Mouse (Mus musculus) thymus, postnatal 14 days (tissue): ENCODE measurements around the gene Mgat5.

ENCODE experiments used
- DNase-seq: peaks from one replicate; pipeline ENCODE4 v3.0.0; 2021

Mgat5 gene

DNA sequence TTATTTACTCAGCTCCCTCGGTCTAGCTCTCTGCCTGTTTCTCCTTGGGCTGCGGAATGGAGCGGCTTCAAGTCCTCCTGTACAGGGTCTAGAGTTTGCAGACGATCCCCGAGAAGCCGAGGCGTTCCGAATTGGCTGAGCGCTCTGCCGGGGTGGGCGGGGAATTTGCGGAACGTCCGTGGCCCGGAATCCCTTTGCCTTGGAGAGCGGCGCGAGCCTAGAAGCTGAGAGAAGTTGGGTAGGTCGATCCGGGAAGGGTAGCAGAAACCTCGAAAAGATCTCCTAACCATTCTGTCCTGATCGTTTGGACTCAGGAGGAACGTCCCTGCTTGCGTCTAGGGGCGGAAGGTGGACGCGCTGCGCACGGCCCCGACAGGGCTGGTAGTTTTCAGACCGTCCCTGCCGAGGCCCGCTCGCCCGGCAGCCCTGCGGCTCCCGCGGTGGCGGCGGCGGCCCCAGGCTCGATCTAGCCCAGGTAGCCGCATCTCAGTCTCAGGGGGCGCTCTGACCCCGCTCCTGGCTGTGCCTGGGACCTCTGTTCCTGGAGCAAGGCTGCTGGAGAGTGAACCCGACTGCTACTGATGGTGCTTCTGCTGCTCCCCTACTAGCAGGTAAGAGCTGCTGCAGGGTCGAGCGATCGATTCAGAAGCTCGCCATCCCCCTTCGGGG, at the start of gene Mgat5:
Mgat5 (plus strand) TSS at position 199 of the 669 bp plus-strand sequence.
- DNase-seq: peak; percentile 95

DNA sequence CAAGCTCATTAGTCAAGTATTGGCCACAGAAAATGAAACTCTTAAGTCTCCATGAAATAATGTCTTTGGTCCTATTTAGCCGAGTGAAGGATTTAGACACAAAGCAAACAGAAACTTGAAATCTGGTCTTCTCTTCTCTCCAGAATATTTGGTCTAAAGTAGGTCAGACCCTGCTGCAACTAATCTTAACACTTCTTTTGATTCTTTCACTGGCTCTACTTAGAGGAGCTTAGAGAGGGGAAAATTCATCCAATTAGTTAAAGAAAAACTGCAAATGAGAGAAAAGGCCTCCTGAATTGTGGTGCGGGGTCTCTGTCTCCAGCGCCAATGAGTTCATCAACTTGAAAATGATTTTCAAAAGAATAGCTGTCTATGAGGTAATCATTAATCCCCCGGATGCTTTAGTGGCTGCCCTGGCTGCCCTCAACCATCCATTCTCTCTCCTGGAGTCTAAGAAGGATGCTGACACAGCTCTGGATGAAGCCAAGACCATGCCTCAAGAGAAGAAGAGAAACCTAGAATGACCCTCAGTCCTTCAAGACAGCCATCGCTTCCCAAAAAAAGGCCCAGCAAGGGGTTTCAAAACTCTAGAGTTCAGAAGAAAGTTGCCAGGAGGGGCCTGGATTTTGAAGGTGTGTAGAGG, 44.6 kb upstream of the Mgat5 start:
- no peak for DNase-seq

DNA sequence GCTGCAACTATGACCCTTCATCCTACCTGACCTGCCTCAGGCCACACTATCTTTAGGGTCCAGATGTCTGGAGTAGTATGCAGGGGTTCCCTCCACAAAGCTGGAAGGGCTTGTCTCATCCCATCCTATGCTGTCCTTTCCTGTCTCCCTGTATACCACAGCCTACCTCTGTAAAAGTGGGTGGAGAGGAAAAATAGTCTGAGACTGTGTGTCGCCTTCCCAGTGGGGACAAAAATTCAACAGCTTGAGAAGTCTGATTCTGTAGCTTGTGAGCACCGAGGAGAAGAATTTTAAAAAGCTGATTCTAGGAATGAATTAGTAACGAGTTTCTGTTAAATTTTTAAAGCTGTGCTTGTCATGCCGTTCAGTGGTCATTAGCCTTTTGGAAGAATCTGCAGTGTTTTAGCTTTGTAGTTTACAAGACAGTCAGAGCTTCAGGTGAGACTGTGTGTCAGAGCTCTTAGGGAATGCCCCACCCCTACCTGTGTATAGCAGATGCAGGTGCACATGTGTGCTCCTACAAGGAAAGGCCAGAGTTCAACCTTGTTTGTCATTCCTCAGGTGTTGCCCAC, 40.1 kb upstream of the Mgat5 start:
- no peak for DNase-seq

DNA sequence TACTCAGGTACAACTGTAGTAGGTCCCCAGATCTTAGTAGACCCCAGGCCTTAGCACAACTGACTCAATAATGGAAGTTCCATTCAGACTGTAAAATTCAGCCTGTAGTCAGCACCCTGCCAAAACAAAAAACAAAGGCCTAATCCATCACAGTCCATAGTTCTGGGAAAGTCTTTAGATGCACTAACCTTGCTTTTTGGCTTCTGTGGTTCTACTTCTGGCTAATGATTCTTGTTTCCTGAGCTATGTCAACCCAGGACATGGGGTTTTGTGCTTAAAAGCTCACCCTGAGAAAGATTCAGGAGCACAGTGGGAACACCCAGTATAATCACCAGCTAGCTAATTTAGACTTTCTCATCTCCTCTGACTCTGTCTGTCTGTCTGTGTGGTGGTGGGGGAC, 38.3 kb upstream of the Mgat5 start:
- DNase-seq: no peak

DNA sequence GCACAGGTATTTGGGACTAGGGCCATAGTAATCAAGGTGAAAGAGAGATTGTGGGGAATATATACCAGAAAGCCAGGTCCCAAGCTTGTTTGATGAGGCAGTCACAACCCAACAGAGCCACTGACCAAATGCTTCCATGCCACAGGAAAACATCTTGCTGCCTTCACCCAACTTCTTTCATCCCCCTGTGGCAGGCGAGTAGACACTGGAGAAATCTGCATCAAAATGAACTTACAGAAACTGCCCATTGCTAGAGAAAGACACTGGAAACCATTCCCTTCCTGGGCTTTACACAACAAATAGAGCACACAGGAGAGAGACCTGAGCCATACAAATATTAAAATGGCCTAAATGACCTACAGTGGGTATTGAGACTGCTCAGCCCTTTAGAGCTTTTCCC, 37.2 kb upstream of the Mgat5 start:
- no peak for DNase-seq

DNA sequence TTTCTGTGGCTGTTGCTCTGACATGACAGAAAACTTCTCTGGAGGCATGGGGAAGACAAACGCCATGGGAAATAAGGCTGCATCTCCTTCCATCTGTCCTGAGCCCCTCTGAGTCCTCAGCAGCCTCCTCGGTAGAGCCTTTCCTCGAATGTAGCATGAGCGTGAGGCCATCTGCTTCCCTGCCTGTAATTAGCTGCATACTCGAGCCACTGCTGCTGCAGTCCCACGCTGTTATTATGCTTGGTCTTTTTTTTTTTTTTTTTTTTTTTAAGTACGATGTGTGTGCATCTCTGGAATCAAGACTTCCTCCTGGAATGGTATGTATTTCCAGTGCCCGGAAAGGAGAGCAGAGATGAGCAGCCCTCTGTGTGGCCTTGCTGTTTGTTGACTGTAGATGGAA, 36.6 kb upstream of the Mgat5 start:
- DNase-seq: no peak

DNA sequence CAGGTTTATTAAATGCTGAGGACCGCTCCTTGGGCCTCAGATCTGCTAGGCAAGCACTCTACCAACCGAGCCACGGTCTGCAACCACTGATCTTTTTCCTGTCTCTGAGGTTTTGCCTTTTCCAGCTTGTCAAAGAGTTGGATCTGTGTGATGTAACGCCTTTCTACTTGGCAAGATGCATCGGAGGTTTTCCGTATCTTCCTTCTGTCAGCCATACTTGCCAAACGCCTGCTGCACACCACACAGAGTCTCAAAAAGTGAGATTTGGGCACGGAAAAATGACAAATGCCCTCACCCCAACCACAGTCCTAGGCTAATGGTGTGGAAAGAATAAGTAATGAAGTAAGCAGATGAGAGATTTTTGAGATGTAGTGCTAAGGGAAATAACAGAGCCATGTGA, 35.3 kb upstream of the Mgat5 start:
- DNase-seq: no peak

DNA sequence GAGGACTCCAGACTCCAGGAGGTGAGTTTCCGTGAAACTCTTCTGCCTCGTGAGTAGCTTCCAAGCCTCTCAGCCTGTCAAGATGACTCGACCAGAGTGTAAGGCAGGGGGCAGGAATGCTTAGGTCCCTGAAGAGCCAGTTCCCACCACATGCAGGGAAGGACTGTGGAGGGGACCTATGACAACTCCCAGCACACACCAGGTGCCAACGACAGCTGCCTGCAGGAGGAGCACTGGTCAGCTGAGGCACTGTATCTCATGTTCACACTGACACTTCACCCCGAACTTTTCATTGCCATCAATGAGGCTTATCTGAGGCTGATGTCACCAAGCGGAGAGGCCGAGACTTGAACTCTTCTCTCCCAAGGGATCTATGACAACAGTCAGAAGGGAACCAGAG, 33.5 kb upstream of the Mgat5 start:
- no peak for DNase-seq

DNA sequence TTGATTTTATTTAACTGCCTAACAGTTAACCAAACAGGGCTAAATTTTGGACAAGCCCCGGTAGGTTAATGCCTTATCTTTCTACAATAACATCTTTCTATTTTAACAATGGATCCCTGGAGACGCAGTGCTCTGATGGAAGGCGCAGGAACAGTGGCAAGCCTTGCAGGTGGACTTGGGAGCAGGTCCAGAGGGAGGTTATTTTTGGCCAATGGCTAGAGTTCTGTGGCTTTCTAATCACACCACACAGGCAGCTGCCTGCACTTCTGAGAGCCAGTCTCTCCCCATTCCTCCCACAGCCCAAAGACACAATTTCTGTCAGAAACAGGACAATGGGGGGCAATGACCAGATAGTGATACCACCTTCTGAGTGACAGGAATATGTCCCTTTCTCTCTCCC, 31.4 kb upstream of the Mgat5 start:
- no peak for DNase-seq

DNA sequence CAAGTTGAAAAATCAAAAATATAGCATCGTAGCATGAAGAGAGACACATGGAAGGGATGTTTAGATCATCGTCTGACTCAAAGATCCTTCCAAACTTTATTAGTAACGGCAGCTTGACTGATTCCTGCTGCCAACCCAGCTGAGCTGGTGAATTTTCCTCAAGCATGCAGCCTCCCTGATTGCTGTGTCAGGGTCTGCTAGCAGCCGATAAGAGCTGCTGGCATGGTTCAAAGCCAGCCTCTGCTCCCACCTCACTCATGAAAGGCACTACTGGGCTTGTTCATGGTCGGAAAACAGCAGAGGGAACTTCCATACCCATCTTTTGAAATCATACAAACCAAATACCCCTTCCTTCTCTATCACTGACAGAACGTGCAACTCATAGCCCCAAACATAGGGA, 12.4 kb upstream of the Mgat5 start:
- DNase-seq: no peak

DNA sequence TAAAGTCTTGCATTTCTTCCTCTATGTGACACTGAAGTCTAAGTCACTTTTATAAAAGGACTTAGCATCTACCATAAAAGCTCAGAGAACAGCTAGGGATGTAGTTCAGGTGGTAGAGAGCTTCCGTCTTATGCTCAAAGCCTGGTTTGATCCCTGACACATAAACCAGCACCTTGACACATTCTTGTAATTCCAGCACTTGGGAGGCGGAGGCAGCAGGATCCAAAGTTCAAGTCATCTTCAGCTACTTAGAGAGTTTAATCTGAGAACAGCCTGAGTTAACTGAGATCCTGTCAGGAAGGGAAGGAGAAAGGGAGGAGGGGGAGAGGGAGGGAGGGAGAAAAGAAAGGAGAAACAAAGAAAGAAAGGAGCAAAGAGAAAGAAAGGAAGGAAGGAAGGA, 5.6 kb upstream of the Mgat5 start:
- no peak for DNase-seq

DNA sequence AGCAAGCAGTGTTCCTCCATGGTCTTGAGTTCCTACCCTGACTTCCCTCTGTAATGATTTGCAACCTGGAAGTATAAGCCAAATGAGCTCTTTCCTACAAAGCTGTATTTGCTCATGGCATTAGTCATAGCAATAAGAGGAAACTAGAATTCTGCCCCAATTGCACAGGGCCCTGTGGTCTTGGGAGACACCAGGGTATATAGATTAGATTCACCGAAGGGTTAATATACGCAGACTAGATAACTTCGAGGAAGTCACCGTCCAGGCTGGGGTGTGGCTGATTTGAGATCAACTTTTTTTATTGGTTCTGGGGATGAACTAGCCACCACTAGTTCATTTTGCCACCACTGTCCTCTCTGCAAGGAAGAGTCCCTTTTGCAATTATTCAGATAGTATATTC, 2.5 kb upstream of the Mgat5 start:
- DNase-seq: no peak

DNA sequence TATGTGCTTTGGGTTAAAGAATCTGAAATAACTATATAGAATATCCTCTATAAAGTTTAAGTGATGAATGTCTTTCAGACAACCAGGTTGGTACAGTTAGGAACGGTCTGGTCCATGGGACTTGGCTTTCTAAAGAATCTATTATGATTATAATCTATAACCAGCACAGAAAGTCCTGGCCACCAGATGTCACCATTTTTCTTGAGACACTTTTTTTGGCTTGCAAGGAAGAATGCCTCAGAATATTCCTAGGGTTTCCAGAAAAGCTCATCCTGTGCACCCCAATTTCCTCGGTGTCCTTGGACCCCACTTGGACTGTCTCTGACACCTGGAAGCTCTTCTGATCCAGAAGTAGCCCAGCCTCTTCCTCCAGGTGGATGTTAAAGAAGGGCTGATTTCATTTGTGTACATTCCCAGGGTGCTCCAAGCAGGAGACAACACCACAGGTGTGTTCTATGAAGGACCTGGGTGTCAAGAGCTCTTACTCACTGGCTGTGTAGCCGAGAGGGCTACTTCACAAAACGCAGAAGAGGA, 1.5 kb upstream of the Mgat5 start:
- DNase-seq: peak; percentile 57

DNA sequence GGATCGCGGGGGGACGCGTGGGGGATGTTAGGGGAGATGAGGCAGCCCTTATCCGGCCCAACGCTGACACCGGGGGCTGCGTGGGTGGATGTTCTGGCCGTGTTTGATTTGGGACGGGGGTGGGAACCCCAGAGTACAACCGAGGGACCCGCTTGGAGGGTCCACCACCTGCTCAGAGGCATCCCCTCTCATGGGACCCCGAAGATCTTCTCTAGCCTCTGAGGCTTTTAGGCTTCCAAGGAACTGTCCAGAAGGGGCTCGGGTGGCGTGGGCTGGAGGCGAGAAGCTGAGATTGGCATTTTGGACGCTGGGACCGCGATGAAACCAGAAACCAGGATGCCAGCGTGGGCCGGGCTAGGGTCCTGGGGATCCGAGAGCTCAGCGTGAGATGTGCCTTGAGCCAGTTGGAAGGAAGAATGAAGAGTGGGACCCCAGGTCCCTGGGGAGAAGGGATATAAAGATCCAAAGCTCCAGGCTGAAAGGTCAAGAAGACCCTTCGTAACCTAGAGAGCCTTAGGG, 745 bp downstream of the Mgat5 start:
- no peak for DNase-seq

DNA sequence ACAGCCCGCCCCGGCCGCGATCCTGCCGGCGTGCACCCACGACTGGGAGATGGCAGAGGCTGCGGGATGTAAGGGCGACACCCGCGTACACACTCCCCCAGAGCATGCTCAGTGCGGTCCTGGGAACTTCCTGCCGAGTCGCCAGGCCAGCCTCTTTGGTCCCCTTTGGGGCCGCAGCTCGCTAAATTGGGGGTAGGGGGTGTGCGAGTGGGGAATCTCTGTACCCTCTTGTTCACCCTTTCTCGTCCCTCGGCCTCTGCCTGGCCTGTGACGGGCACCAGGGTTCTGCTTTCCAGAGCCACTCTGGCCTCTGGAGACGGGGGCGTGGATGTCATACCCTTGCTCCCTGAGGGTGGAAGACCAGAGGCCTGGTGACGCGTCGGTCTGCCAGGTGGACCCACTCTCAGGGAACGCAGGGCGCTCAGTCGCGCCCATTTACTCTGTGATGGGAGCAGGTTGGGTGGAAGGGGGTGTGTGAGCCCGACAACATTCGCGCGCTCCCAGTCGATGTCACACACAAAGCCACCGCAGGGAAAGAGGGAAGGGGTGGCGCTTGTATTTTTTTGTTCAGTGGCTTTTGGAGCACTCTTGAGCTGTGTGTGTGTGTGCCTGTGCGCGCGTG, 1.3 kb downstream of the Mgat5 start:
- peak; percentile 66 for DNase-seq

DNA sequence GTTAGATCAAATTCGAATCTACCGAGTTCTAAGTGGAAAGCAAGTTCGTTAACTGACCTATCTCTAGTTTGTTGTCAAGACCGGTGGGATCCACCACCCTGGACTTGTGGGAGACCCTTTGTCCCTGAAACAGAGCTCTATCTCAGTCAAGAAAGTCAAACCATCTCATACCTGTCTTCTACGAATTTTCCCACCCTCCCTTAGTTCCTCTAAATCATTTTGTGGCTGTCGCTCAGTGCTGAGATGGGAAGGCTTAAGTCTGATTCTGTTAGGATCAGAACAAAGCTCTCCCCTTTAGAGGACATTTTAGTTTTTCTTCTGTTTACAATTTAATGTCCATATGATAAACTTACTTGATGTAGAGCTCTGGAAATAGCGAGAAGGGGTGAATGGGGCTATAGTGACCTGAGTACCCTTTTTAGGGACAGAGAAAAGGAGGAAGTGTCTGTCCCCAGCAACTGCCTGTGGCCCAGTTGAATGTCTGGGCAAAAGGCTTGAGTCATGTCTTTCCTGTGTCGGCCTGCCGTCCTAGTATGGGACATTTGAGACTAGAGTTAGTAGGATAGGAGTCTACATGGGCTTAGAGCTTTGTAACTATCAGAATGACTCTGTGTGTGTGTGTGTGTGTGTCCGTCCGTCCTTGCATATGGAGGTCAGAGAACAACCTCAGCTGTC, 2.2 kb downstream of the Mgat5 start:
- DNase-seq: peak; percentile 14

DNA sequence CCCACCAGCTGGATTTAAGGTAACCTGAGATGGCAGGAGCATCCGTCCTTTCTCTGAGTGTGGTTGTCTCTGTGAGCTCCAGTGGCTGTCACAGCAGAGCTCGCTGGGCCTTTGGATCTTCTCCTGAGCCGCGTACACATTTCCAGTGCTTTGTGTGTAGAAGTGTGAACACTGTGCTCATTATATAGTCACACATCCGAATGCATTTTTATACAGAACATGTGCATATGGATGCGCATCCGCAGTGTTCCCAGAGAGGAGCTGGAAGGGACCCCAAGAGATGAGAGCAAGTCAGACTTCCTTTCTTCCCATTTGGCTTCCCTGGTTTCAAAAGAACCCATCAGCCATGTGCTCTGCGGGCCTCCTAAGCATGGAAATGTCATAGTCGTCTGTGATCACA, 3.4 kb downstream of the Mgat5 start:
- DNase-seq: peak; percentile 16

DNA sequence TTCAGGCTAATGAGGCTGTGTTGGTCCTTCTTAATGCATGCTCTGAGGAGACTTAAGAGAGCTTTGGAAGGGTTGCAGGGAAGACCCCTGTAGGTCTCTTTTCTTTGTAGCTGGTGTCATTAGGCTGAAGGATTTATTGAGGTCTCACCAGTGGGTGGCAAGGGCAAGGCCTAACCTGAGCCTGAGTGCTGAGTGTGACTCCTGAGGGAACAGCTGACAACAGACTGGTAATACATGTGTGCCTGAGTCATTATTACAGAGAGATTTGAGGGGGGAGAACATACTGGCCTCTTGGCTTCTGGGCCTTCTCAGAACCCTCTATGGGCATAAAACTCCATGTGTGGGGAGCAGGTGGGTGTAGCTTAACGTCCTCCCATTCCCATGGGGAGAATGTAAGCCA, 8.0 kb downstream of the Mgat5 start:
- DNase-seq: peak; percentile 8

DNA sequence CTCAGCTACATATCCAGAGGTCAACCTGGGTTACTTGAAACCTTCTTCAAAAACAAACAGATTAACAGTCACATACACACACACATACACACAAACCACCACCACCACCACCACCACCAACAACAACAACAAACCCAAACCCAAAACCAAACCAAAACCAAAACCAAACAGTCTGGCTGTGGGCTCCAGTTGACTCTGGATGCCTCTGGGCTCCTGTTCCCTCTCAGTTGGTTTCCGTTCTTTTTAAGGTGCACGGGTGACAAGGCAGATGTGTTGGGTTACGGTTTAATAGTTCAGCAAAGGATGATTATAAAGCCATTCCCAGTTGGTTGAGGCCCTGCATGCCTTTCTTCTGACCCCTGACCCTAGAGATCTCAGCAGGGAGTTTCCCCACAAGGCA, 8.6 kb downstream of the Mgat5 start:
- DNase-seq: peak; percentile 42

DNA sequence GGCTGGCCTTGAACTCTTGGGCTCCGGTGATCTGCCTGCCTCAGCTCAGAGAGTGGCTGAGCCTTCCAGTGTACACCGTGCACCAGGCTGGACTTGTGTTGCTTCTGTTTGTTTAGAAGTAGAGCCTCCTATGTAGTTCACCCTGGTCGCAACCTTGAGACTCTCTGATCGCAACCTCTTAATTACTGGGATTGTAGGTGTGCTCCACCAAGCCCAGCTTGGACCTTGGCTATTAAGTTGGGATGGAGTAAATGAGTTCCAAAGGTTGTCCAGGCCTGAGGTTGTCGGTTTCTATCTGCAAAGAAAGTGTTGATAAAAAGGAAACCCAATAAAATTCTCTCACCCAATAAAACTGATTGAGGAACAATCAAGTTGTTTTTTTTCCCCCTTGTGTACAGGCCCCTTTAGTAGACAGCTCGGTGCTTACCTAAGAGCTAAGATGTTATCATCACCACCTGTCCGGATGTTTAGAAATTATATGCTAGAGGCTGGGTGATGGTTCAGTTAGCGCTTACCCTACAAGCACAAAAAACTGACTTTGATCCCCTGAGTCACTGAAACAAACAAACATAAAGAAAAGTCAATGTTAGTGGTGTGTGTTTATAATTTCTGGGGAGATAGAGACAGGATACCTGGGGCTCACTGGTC, 9.9 kb downstream of the Mgat5 start:
- peak; percentile 49 for DNase-seq

DNA sequence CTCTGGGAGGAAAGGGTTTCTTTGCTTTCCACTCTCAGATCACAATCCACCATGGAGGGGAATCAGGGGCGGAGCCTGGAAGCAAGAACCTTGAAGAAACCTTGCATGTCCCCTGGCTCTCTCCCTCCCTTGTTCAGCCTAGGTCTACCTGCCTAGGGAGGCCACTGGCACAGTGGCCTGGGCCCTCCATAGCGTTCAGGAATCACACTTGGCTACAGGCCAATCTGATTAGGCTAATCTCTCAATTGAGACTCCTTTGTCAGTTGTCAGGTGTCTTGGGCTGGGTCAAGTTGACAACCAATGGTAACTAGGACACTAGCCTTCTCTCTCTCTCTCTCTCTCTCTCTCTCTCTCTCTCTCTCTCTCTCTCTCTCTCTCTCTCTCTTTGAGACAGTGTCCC, 12.2 kb downstream of the Mgat5 start:
- DNase-seq: no peak

DNA sequence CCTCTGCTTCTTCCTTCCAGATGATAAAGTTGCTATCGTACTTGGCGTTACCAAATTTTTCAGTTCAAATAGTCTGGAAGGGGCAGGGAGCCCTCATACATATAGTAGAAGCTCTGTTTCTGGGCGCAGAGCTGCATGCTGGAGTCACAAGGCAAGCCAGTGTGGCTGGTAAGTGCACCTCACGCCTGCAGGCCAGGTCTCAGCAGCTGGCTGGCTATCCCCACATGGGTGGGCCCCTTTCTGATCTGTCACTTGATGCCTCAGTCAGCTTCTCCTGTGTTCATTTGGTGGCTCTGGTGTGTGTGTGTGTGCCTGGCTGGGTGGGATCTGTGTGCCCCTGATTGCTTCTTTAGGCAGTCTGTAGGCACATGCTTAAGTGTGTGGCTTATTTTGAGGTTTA, 12.8 kb downstream of the Mgat5 start:
- DNase-seq: peak; percentile 64

DNA sequence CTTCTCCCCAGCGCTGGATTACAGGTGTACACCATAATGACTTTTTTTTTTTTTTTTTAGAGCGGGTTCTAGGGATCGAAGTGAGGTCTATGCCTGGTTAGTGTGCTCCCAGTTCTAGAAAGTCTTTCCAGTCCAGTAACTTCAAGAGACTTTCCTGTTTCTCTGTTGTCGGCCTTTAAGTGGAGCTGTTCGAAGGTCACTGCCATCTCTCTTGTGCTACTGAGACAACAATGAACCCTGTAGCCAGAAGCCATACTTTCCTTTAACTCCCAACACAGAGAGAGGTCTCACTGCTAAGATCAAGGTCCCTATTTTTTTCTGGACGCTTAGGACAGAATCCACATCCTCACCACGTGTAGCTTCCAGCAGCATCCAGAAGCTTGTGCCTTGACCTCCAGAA, 13.4 kb downstream of the Mgat5 start:
- no peak for DNase-seq
